In genomic region chr13:40703982-40704501, GRCm38 (mm10) we compare ENCODE assay signal across 9 mouse cellular contexts. TPM values are rescaled to one million over a fixed set of nuclear protein-coding genes. Genes with fewer than 3 reads are reported as not detected.
DNase-seq lines count a peak whose midpoint lies in the region; ATAC-seq and TF ChIP-seq lines count a peak whose summit lies in the region.
"Had no signal": no experiment of that assay in that cellular context is flagged by ENCODE, and none has a peak within 500 bp of the region (broad histone marks: within the 10 kb centered on the region; RNA-seq: fewer than 3 reads in every experiment).

No protein-coding gene starts in this region.

- peak overlapping the region; percentile 33; the same call in 1 of the 2 replicates for H3K4me2 ChIP-seq in lung, embryonic 14.5 days
- H3K4me2 ChIP-seq in forebrain, embryonic 12.5 days = peak overlapping the region; percentile 45
- H3K4me2 ChIP-seq in limb, embryonic 14.5 days (replicated peaks; ENCODE audit: low read depth, low read length, severe bottlenecking) = peak overlapping the region; percentile 47
- 0 out of 2 replicates have a peak overlapping the region, but pooled peaks have one; percentile 6 for H3K4me2 ChIP-seq in stomach, postnatal 0 days (replicated peaks; ENCODE audit: low read depth)

- no peaks in the 10 kb centered on the region for H3K36me3 ChIP-seq in lung, embryonic 14.5 days (ENCODE audit: insufficient read depth)
- no peaks in the 10 kb centered on the region for H3K36me3 ChIP-seq in forebrain, embryonic 12.5 days (replicated peaks)
- H3K36me3 ChIP-seq in limb, embryonic 14.5 days (ENCODE audit: control insufficient read depth, insufficient read depth, low read length) = no peaks in the 10 kb centered on the region
- no peaks in the 10 kb centered on the region for H3K36me3 ChIP-seq in stomach, postnatal 0 days (ENCODE audit: control insufficient read depth, insufficient read depth, low read length)

- H3K27me3 ChIP-seq in lung, embryonic 14.5 days (ENCODE audit: insufficient read depth, low read length) = peaks cover 94% of the 10 kb centered on the region
- H3K27me3 ChIP-seq in forebrain, embryonic 12.5 days = peaks cover 97% of the 10 kb centered on the region
- H3K27me3 ChIP-seq in limb, embryonic 14.5 days (ENCODE audit: control insufficient read depth, insufficient read depth, low read length) = peaks cover 87% of the 10 kb centered on the region
- H3K27me3 ChIP-seq in stomach, postnatal 0 days (ENCODE audit: control insufficient read depth, insufficient read depth, low read length) = peaks cover 35% of the 10 kb centered on the region; the same call in 1 of the 2 replicates

- WGBS in lung, embryonic 14.5 days = under 1% methylated on average over 38 of the region's 38 CpGs
- WGBS in forebrain, embryonic 12.5 days = under 1% methylated on average over 38 of the region's 38 CpGs
- WGBS in limb, embryonic 14.5 days = under 1% methylated on average over 38 of the region's 38 CpGs
- 2% methylated on average over 38 of the region's 38 CpGs for WGBS in stomach, postnatal 0 days

- no peak for TF ChIP-seq EP300 in stomach, postnatal 0 days (optimal IDR thresholded peaks at IDR 0.05)

- ATAC-seq in lung, embryonic 14.5 days (ENCODE audit: insufficient read depth) = no peak
- ATAC-seq in forebrain, embryonic 12.5 days (ENCODE audit: low FRiP score) = peak; percentile 71
- ATAC-seq in limb, embryonic 14.5 days (ENCODE audit: low FRiP score, low read depth) = no peak
- ATAC-seq in stomach, postnatal 0 days (ENCODE audit: low FRiP score, low TSS enrichment) = no peak
- ATAC-seq in cerebellum, adult (ENCODE audit: insufficient number of reproducible peaks, low FRiP score, low TSS enrichment) = no peak; the same call in 1 of the 2 replicates

- TF ChIP-seq CTCF in lung, embryonic 14.5 days (IDR thresholded peaks at IDR 0.05; ENCODE audit: low read depth) = no peak
- TF ChIP-seq CTCF in stomach, postnatal 0 days (IDR thresholded peaks at IDR 0.05; ENCODE audit: low read depth) = no peak

- H3K4me3 ChIP-seq in lung, embryonic 14.5 days (ENCODE audit: low read depth, low read length) = peak overlapping the region; percentile 9; the same call in 1 of the 2 replicates
- H3K4me3 ChIP-seq in forebrain, embryonic 12.5 days (replicated peaks) = peak overlapping the region; percentile 20
- peak overlapping the region; percentile 28 for H3K4me3 ChIP-seq in limb, embryonic 14.5 days (replicated peaks; ENCODE audit: low read length)
- peak overlapping the region; percentile 14 for H3K4me3 ChIP-seq in stomach, postnatal 0 days (ENCODE audit: low read depth, low read length)

- DNase-seq in lung, embryonic 14.5 days = no peak
- DNase-seq in lung, postnatal 14 days = no peak
- no peak for DNase-seq in limb, embryonic 14.5 days (ENCODE audit: low spot score)
- no peak for DNase-seq in stomach, postnatal 0 days (ENCODE audit: low spot score)
- DNase-seq in urinary bladder, postnatal 25 days (ENCODE audit: low spot score) = no peak
- DNase-seq: cerebellum, postnatal 36 days; kidney, postnatal 36 days had no signal

- no peaks in the 10 kb centered on the region for H3K4me1 ChIP-seq in lung, embryonic 14.5 days (ENCODE audit: insufficient read depth)
- H3K4me1 ChIP-seq in forebrain, embryonic 12.5 days = peaks cover 27% of the 10 kb centered on the region
- H3K4me1 ChIP-seq in limb, embryonic 14.5 days (ENCODE audit: control insufficient read depth, insufficient read depth, low read length) = peaks cover 9% of the 10 kb centered on the region; the same call in 1 of the 2 replicates
- no peaks in the 10 kb centered on the region for H3K4me1 ChIP-seq in stomach, postnatal 0 days (replicated peaks; ENCODE audit: control insufficient read depth, insufficient read depth)

- H3K27ac ChIP-seq in lung, embryonic 14.5 days (ENCODE audit: low read depth) = no peak overlapping the region
- H3K27ac ChIP-seq in forebrain, embryonic 12.5 days = no peak overlapping the region
- H3K27ac ChIP-seq in limb, embryonic 14.5 days (replicated peaks; ENCODE audit: low read depth, low read length) = no peak overlapping the region
- H3K27ac ChIP-seq in stomach, postnatal 0 days (replicated peaks) = no peak overlapping the region

- no peaks in the 10 kb centered on the region for H3K9me3 ChIP-seq in lung, embryonic 14.5 days (ENCODE audit: low read depth, low read length)
- no peaks in the 10 kb centered on the region for H3K9me3 ChIP-seq in forebrain, embryonic 12.5 days
- no peaks in the 10 kb centered on the region for H3K9me3 ChIP-seq in limb, embryonic 14.5 days (ENCODE audit: control insufficient read depth, low read length)
- H3K9me3 ChIP-seq in stomach, postnatal 0 days (ENCODE audit: control insufficient read depth, low read length) = no peaks in the 10 kb centered on the region

- no peak for TF ChIP-seq POLR2A in limb, embryonic 14.5 days (IDR thresholded peaks at IDR 0.05; ENCODE audit: borderline replicate concordance, extremely low read depth, insufficient read depth, insufficient read length)

- H3K9ac ChIP-seq in lung, embryonic 14.5 days = no peak overlapping the region
- no peak overlapping the region for H3K9ac ChIP-seq in forebrain, embryonic 12.5 days
- H3K9ac ChIP-seq in limb, embryonic 14.5 days (ENCODE audit: low read depth, low read length, severe bottlenecking) = peak overlapping the region; percentile 9; the same call in 1 of the 2 replicates
- H3K9ac ChIP-seq in stomach, postnatal 0 days (ENCODE audit: low read length) = no peak overlapping the region

RNA-seq across cellular contexts. Expression of gene Tfap2a, which starts 34.1 kb away (rescaled TPM):
- 0.11 and 0.19 TPM in 2 replicates for polyA plus RNA-seq in lung, embryonic 14.5 days (2014; fragmentation: Nextera tagmentation; extraction: Ambion mirVana)
- polyA plus RNA-seq in forebrain, embryonic 12.5 days (2016; fragmentation: Nextera tagmentation; extraction: Ambion mirVana) = 1.6 and 2.0 TPM in 2 replicates
- 21.5 and 23.9 TPM in 2 replicates for polyA plus RNA-seq in limb, embryonic 14.5 days (2012; rRNA removed)
- polyA plus RNA-seq in limb, embryonic 14.5 days (2014; fragmentation: Nextera tagmentation; extraction: Ambion mirVana) = 9.6 and 12.8 TPM in 2 replicates
- 3.4 and 3.7 TPM in 2 replicates for polyA plus RNA-seq in stomach, postnatal 0 days (2015; fragmentation: Nextera tagmentation; extraction: Ambion mirVana)
